Mouse (Mus musculus): ENCODE data around the gene Mapkapk3.
A peak's percentile ranks its signal among the peaks of the same experiment; 100 is the strongest.
"Not testable (repeated sequence)": the region's sequence is repeated elsewhere in the genome, so short reads cannot be mapped to it uniquely, and the experiment has no call there.

Mapkapk3 gene

DNA sequence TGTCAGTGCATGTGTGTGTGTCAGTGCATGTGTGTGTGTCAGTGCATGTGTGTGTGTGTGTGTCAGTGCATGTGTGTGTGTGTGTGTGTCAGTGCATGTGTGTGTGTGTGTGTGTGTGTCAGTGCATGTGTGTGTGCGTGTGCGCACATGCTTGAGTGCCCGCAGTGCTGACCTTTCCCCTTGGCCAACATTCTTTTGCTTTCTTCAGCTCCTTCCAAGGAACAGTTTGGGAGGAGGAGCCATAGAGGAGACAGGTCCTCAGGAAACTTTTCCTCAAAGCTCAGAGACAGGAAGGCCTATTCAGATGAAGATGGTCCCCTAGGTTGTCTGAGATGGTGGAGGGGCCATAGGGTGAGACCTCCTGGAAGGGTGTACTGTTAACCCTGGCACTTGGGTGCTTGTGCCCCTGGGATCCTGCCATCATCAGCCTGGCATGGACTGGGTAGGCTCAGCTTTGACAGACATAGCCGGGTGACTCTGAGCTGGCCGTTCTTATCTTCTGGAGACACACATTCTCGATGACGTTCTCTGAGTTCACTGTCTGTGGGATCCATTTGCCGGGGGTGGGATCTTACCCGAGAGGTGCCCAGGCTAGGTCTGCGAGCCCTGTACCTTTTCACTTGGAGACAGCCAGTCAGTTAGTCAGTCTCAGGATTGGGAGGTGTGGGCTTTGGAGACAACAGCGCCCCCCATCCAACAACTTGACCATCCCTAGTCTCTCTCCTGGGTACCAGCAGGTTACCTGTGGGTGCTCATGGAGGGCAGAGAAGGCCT lies 17.6 kb upstream of the Mapkapk3 start:
- DNase-seq (ENCODE audit: low read depth, low spot score) = no peak

GRCm38 (mm10) chr9:107306673-107307072 lies 17.0 kb upstream of the Mapkapk3 start:
- DNase-seq (ENCODE audit: low read depth, low spot score) = not testable (repeated sequence)

- DNase-seq (ENCODE audit: low read depth, low spot score) = no peak
Measured at GRCm38 (mm10) chr9:107305601-107306542, 16.2 kb upstream of the Mapkapk3 start.

DNA sequence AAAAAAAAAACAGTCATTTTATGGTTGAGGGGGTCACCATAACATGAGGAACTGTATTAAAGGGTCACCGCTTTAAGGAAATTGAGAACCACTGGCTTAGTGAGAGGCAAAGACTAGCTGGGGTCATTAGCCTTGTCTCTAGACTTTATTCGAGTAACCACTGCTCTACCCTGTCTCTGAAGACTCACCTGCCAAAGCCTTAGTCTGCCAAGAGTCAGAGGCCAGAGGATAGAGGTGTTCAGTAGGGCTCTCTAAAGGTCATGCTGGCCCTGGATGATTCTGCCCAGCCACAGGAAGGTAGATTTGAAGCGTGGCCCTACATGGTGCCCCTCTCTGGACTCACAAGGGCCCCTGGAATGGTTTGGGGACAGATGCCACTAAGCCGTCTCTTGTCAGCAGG lies 15.3 kb upstream of the Mapkapk3 start:
- no peak for DNase-seq (ENCODE audit: low read depth, low spot score)

- DNase-seq (ENCODE audit: low read depth, low spot score) = no peak
Measured at GRCm38 (mm10) chr9:107304383-107304782, 14.7 kb upstream of the Mapkapk3 start.

DNA sequence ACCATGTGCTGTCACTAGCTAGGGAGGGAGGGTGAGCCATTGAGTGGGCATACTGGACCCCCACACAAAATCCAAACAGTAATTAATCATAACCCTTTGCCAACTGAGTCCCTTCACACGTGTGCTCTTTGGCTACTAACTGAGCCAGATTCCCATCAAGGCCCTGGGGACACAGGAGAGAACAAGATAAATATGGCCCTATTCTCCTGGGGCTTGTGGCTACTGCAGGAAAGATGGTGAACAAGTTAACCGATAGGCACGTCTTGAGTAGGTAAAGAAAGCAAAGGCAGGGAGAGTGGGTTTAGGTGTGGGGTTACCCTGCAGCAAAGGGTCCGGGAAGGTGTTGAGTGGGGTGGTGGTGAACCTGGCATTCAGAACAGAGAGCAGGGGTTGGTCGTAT lies 14.2 kb upstream of the Mapkapk3 start:
- DNase-seq (ENCODE audit: low read depth, low spot score) = no peak

- DNase-seq (ENCODE audit: low read depth, low spot score) = no peak
Measured at GRCm38 (mm10) chr9:107303121-107303820, 13.6 kb upstream of the Mapkapk3 start.

- DNase-seq (ENCODE audit: low read depth, low spot score) = no peak
Measured at GRCm38 (mm10) chr9:107302592-107302991, 12.9 kb upstream of the Mapkapk3 start.

GRCm38 (mm10) chr9:107301554-107302331 lies 12.1 kb upstream of the Mapkapk3 start:
- DNase-seq (ENCODE audit: low read depth, low spot score) = no peak

- no peak for DNase-seq (ENCODE audit: low read depth, low spot score)
Measured at GRCm38 (mm10) chr9:107300224-107300973, 10.7 kb upstream of the Mapkapk3 start.

DNA sequence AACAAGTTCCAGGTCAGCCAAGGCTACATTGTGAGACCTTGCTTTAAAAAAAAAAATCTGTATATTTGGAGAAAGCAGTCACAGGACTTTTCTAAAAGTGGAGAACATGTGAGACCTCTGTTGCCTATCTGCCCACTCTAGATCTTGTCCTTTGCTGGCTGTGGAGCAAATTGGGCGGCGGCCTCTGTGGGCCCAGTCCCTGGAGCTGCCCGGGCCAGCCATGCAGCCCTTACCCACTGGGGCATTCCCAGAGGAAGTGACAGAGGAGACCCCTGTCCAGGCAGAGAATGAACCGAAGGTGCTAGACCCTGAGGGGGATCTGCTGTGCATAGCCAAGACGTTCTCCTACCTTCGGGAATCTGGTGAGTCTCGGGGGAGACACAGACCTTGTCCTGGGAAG lies 10.1 kb upstream of the Mapkapk3 start:
- no peak for DNase-seq (ENCODE audit: low read depth, low spot score)

- DNase-seq (ENCODE audit: low read depth, low spot score) = no peak
Measured at GRCm38 (mm10) chr9:107298876-107299275, 9.2 kb upstream of the Mapkapk3 start.

DNA sequence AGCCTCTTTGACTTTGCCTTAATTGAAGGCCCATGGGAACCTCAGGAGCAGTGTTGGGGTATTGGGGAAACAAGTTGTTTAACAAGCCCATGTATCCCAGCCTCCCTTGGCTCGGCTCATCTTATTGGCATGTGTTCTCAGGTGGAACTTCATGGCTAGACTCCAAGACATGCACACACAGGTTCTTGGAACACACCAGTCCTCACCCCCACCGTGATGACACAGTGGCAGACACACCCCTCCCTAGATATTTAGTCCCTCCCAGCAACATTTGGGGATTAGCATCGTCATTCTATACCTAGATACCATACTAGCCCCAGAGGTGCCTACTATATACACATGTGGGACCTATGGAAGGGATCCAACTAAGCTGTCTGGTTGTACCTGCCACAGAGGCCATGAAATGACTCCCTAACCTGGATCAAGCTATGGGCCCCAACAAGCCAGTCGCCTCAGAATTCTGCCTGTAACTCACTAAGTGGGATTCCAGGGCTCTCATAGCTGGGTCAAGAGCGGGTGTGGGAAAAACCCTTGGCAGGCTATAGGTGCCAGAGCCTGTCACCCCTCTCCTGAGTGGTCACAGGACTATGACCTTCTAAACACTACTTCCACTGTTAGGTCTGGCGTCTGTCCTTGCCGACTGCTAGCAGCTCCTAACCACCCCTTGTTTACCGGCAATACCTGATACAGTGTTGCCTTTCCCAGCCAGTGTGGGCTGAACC lies 8.5 kb upstream of the Mapkapk3 start:
- DNase-seq (ENCODE audit: low read depth, low spot score) = no peak

- DNase-seq (ENCODE audit: low read depth, low spot score) = no peak
Measured at GRCm38 (mm10) chr9:107297658-107298057, 8.0 kb upstream of the Mapkapk3 start.

- DNase-seq (ENCODE audit: low read depth, low spot score) = no peak
Measured at GRCm38 (mm10) chr9:107297059-107297458, 7.4 kb upstream of the Mapkapk3 start.

DNA sequence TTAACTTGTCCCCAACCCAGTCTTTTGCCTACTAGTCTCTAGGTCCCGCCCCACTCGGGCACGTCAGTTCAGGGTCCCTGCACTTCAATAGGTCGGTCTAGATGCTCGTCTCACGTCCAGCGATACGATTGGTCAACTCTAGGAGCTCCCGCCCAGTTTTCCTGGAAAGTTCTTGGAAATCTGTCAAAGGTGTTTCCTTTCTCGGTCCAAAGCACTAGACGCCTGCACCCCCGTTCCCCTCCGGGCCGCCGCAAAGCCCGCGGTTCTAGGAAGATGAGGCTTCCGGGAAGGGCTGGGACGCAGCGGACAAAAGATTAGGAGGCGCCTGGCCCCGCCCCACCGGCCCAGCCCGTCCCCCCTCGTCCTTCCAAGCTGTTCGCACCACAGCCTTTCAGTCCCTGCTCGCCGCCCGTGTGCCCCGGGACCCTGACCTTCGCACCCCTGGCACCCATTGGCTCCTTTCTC lies 6.9 kb upstream of the Mapkapk3 start:
- peak; percentile 84 for DNase-seq (ENCODE audit: low read depth, low spot score)

GRCm38 (mm10) chr9:107296041-107296440 lies 6.4 kb upstream of the Mapkapk3 start:
- no peak for DNase-seq (ENCODE audit: low read depth, low spot score)

DNA sequence AAGGTAGTCTGAATTCAATTTTAAA lies 6.2 kb upstream of the Mapkapk3 start, which contains the start of gene Cish:
TSS of gene Cish (plus strand) at position 11 of the 25 bp plus-strand sequence.
- no peak for DNase-seq (ENCODE audit: low read depth, low spot score)

GRCm38 (mm10) chr9:107295616-107296015 lies 5.9 kb upstream of the Mapkapk3 start:
- DNase-seq (ENCODE audit: low read depth, low spot score) = no peak

- DNase-seq (ENCODE audit: low read depth, low spot score) = peak; percentile 58
Measured at GRCm38 (mm10) chr9:107294249-107294648, 4.6 kb upstream of the Mapkapk3 start.

All from retina, postnatal 7 days (tissue).